Comparison of ENCODE assay signal across 8 mouse cellular contexts in the genomic region with DNA sequence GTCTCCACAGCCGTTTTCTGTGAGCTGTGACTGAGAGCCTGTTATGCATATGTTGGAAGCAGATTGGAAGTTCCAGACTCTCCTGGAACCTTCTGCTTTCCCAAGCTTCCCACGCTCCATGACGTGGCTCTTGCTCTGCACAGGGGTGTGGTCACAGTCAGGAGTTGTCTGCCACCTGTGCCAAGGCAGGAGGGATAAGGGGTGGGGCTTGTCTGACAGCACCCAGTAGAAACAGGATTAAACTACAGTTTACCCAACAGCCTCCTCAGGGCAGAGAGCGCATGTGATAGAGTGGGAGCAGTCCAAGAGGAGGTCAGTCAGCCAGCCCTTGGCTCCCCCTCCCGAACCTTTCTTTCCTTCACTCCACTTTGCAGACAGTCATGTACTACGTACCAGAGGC. TPM values are rescaled to one million over a fixed set of nuclear protein-coding genes. Genes with fewer than 3 reads are reported as not detected.
A peak's percentile ranks its signal among the peaks of the same experiment; 100 is the strongest.
DNase-seq lines count a peak whose midpoint lies in the region; ATAC-seq lines count a peak whose summit lies in the region.

No protein-coding gene starts in this region.

- peak; percentile 48 for DNase-seq in cerebellum, adult 11-12 months
- DNase-seq in cerebellum, adult 11 months = no peak
- peak; percentile 41 for DNase-seq in ES-CJ7 (ENCODE audit: low read depth, low spot score)
- DNase-seq in gastrocnemius, postnatal 14 days = peak; percentile 69
- DNase-seq in kidney, adult 9 months = peak; percentile 93
- peak; percentile 90 to 93 for DNase-seq in lung, adult 18-20 months
- DNase-seq in telencephalon, adult 2 months (ENCODE audit: low read depth, low spot score) = peak; percentile 85

- intact Hi-C loops in gastrocnemius, postnatal 14 days (cut with DNase I; ENCODE audit: low total_unique reads) = no loop called here

- no peak for ATAC-seq in megakaryocyte, adult 5-6 weeks (ENCODE audit: poor library complexity, severe bottlenecking)

RNA-seq across cellular contexts. Expression of gene Myl9, which starts 43.1 kb away (rescaled TPM):
- 100 to 1,000 TPM; 165 to 224 TPM for total RNA-seq in gastrocnemius, postnatal 14 days (2021)
- not detected in 2 replicates for total RNA-seq in megakaryocyte, adult 5-6 weeks (2015)
- total RNA-seq in megakaryocyte, adult 5-6 weeks (2017) = not detected in 2 replicates

Comparison
In these comparisons a context has a peak if more than half of its experiments do, and no peak if none do; other contexts are left out.
1. RNA of gene Myl9, which starts 43.1 kb away (total RNA-seq): 165 to 224 TPM in gastrocnemius, postnatal 14 days; not detected in megakaryocyte, adult 5-6 weeks; every median in the first group is over 100 times any median in the second.